Mouse (Mus musculus): ENCODE results near the gene Zfp747.
"Not testable (repeated sequence)": the region's sequence is repeated elsewhere in the genome, so short reads cannot be mapped to it uniquely, and the experiment has no call there.

Zfp747 gene

GRCm38 (mm10) chr7:127371213-127371612 is 4.6 kb downstream of the Zfp747 start:
- DNase-seq (ENCODE audit: low read depth, low spot score) = no peak

- no peak for DNase-seq (ENCODE audit: low read depth, low spot score)
Observed at GRCm38 (mm10) chr7:127366249-127366648, 9.6 kb downstream of the Zfp747 start.

DNA sequence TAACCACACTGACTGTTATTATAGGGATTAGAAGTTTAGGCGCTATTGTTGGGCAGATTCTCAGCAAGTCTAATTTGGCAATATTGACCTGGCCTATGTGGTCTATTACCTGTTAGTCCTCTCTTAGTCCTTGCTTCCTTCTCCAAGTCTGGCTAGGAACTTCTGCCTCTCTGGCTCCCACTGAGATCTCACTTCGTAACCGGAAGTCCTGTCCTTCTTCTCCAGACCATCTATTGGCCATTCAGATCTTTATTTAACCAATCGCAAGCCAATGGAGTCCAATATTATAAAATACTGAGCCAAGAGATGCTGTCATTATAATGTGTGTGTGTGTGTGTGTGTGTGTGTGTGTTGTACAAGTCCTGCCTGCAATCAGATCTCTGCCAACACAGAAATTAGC is 11.7 kb downstream of the Zfp747 start:
- peak; percentile 66 for DNase-seq (ENCODE audit: low read depth, low spot score)

- no peak for DNase-seq (ENCODE audit: low read depth, low spot score)
Observed at GRCm38 (mm10) chr7:127363475-127363921, 12.4 kb downstream of the Zfp747 start.

DNA sequence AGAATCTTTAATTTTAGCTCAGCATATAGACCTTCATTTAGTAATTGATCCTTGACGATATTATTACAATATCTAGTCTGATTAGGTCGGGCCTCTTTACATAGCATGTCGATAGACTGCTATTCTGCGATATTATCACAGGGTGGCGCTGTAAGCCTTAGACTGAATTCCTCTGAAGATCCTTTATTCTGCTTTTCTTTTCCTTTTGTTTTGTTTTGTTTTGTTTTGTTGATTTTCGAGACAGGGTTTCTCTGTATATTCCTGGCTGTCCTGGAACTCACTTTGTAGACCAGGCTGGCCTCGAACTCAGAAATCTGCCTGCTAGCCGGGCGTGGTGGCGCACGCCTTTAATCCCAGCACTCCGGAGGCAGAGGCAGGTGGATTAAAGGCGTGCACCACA is 13.4 kb downstream of the Zfp747 start:
- peak; percentile 45 for DNase-seq (ENCODE audit: low read depth, low spot score)

DNA sequence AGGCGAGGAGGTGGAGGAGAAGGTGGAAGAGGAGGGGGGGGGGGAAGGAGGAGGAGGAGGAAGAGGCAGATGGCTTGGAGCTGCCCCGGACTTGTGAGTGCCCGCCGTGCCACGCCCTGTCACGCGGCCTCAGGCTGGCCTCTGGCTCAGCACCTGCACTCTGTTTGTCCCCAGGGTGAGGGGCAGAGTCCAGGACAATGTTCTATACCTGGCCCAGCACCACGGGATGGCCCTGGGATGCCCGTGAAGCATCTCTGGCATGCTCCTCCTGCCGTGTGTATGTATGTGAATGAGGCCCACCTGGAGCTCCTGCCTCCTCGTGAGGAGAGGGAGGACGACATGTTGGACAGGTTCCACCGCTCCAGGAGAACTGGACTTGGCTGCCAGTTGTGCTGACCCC is 14.4 kb downstream of the Zfp747 start:
- no peak for DNase-seq (ENCODE audit: low read depth, low spot score)

- no peak for DNase-seq (ENCODE audit: low read depth, low spot score)
Observed at GRCm38 (mm10) chr7:127360265-127360664, 15.6 kb downstream of the Zfp747 start.

DNA sequence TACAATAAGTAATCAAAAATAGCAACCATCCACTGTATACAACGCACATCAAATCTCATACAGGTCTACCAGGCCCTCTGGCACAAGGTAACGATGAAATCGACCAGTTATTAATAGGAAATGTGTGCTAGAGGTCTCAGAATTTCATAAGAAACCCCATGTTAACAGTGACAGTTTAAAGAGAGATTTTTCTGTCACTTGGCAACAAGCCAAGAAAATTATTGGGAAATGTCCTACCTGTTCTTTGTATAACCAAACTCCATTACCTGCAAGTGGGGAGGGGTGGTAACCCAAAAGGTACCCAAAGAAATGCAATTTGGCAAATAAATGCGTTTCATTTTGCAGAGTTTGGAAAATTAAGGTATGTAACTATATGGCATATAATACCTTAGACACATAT is 17.4 kb downstream of the Zfp747 start:
- no peak for DNase-seq (ENCODE audit: low read depth, low spot score)

DNA sequence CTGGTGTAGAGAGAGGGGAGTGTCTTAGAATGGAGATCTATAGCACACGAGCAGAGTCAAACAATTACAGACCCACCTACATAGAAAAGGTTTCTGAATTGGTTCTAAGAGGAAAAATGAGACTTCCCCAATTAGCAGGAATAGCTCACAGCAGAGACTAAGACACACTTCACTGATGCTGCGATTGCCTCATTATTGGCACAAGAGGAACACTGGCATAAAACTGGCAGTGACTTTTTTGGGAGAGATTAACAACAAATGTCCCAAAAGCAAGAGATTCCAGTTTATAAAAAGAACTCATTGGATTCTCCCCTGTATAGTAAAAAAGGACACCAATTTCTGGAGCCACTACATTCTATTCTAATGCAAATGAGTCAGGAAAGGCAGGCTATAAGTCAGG is 18.0 kb downstream of the Zfp747 start:
- no peak for DNase-seq (ENCODE audit: low read depth, low spot score)

DNA sequence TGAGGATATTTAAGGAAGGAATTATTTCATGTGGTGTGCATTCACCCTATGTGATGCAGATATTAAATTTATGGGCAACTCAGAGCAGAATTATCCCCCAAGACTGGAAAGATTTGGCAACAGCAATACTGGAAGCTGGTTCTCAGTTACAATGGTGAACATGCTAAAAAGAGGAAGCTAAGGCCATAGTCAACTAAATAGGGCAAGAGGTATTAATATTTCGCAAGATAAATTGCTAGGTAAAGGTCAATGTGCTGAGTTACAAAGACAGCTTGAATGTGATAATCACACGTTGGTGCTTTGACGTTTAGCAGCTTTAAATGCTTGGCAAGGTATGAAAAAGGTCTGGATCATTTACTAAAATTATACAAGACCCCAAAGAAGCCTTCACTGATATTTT is 20.1 kb downstream of the Zfp747 start:
- no peak for DNase-seq (ENCODE audit: low read depth, low spot score)

DNA sequence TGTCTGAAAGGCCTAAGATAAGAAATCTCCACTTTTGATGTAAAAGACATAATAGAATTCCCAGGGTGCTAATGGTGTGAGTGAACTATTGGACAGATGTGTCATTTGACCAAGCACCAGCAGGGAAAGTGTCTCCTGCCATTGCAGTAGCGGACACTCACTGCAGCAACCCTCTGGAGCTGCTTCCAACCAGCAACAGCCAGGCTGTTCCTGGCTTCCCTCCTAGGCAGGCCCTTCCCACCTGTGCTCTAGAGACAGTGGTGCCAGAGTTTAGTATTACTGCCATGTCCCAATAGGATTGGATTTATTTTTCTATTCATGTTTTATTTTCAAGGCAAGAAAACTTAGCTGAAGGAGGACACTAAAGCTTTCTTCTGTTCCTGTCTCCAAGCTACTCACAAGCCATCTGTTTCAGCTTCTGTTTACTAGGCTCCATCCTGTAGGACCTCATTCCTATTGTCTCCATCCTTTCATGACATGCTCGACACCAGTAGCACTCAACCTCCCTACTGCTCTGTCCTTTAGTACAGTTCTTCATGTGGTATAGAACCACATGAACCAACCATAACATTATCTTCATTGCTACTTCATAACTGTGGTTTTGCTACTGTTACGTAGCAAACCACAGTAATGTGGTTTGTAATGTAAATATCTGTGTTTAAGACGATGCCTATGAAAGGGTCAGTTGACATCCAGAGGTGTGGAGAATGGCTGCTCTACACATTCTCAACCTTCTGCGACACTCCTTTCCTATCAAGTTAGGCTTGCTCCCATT is 24.4 kb downstream of the Zfp747 start:
- DNase-seq (ENCODE audit: low read depth, low spot score) = no peak

GRCm38 (mm10) chr7:127346676-127347075 is 29.2 kb downstream of the Zfp747 start:
- DNase-seq (ENCODE audit: low read depth, low spot score) = no peak

DNA sequence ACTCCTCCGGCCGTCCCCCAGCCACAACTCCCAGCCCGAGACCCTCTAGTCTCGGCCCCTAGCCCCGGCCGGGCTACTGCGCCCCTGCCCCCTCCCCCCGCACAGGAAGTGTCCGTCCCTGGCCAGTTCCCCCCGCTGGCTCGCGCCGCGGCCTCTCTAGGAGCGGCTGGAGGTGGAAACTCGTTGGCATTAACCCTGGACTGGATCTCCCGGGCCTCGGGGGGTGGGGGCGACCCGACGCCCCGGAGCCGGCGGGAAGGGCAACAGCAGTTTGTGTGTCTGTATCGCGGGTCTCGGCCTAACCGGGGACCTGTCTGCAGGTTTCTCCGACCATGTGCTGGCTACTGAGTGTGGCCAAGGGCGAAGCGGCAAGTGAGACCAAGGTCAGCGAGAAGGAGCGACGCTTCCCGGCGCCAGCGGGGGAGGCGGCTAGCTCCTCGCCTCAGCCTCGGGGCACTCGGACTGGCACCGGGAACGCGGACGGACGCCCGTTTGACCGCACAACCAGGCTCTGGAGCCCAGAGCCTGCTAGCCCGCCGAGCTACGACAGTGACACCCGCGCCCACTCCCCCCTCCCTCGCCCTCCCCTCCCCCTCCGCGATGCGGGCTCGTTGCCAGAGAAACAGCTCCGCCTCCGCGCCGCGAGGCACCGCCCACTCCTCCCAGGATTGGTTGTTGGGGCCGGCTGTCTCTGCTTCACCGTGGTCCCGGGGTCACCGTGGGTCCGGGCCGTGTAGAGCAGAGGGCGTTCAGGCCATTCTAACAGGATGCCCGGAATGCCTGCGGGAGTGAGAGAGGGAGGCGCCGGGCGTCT is 30.1 kb downstream of the Zfp747 start, which contains the start of gene Zfp768:
Gene Zfp768 (minus strand): TSS at position 78 of the 814 bp plus-strand sequence.
- DNase-seq (ENCODE audit: low read depth, low spot score) = peak; percentile 92

- DNase-seq (ENCODE audit: low read depth, low spot score) = no peak
Observed at GRCm38 (mm10) chr7:127345092-127345491, 30.8 kb downstream of the Zfp747 start.

DNA sequence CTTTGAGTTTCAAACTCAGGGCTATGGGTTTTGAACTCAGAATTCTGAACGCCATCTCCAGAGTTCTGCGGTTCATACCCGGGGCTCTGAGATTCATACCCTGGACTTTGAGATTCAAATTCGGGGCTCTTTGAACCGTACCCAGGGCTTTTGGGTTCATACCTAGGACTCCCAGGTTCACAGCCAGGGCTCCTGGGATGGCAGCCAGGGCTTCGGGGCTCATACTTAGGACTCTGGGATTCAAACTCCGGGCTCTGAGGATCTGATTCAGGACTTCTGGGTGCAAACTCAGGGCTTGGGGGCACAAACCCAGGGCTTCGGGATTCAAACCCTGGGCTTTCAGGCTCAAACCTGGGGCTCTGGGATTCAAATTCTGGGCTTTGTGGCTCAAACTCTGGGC is 31.5 kb downstream of the Zfp747 start:
- no peak for DNase-seq (ENCODE audit: low read depth, low spot score)

DNA sequence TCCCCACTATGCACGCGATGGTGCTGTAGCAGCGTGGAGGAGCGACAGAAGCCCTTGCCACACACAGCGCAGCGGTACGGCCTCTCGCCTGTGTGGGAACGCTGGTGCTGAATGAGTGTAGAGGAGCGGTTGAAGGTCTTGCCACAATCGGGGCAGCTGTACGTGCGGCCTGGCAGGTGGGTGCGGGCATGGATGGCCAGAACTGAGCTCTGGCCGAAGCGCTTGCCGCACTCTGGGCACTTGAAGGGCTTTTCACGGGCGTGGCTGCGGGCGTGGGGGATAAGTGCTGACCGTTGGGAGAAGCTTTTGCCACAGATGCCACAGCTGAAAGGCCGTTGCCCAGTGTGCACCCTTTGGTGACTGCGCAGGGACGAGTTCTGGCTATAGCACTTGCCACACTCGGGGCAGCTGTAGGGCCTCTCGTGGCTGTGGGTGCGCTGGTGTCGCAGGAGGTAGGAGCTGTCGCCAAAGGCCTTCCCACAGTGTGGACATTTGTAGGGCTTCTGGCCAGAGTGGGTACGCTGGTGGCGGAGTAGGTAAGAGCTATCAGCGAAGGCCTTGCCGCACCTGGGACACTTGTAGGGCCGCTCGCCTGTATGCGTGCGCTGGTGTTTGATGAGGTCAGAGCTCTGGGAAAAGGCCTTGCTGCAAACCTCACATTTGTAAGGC is 32.4 kb downstream of the Zfp747 start:
- DNase-seq (ENCODE audit: low read depth, low spot score) = no peak

DNA sequence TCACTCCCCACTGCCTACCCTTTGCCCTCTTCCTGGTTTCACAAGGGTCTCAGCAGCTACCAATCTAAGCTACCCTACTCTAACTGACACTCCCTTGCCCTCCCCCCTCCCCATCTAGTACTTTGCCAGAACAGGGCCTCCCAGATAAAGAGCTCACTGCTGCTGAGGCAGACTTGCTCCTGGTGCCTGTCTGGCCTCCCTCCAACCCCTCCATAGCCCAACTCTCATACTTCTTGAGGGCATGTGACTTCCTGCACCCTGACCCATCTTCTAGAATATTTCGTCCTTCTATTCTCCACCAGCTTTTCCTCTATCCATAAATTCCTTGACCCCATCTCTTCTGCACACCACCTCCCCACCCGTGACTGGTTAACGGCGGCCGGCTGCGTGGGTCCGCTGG is 33.0 kb downstream of the Zfp747 start:
- no peak for DNase-seq (ENCODE audit: low read depth, low spot score)

- no peak for DNase-seq (ENCODE audit: low read depth, low spot score)
Observed at GRCm38 (mm10) chr7:127342332-127342731, 33.5 kb downstream of the Zfp747 start.

- not testable (repeated sequence) for DNase-seq (ENCODE audit: low read depth, low spot score)
Observed at GRCm38 (mm10) chr7:127341861-127342260, 34.0 kb downstream of the Zfp747 start.

DNA sequence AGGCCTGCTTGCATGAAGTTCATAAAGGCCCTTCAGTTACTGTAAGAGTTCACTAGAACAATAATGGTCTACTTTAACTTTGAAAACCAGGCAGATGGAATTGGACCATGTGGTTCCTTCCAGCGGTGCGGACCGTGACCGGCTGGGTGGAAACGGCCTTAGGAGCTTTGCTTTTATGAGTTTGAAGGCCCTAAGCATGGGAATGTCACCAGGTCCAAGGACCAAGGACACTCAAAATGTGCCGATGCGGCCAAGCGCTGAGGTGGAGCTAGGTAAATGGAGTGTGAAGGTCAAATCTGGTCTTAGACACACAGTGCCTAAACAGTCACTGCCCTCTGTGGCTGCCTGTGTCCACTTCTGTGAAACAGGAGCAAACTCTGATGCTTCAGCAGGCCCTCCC is 34.5 kb downstream of the Zfp747 start:
- DNase-seq (ENCODE audit: low read depth, low spot score) = no peak

DNA sequence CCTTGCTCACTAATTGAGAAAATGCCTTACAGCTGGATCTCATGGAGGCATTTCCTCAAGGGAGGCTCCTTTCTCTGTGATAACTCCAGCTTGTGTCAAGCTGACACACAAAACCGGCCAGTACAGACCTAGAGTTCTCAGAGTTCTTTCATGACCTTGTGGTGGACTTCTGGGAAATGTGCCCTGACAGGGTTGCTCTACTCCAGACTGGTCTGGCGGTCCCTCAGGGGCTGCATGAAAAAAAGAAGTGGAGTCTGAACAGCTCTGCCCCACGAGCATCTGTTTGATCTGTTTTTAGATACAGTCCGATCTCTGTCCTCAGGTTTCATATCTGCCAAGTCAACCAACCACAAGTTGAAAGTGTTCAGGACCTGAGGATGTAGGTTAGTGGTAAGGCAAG is 38.2 kb downstream of the Zfp747 start:
- DNase-seq (ENCODE audit: low read depth, low spot score) = no peak

GRCm38 (mm10) chr7:127335604-127336003 is 40.2 kb downstream of the Zfp747 start:
- DNase-seq (ENCODE audit: low read depth, low spot score) = no peak
